Mouse (Mus musculus) CH12.LX (cell line): ENCODE results near the gene Sesn1. TPM values are rescaled to one million over a fixed set of nuclear protein-coding genes. Genes with fewer than 3 reads are reported as not detected.

Experiments used
- DNase-seq: peaks from one replicate; pipeline ENCODE4 v3.0.0-alpha.2; 2013; ENCODE audit errors: extremely low read depth
- H3K27ac ChIP-seq: 2 replicates; pipeline ENCODE4 v1.5.1; 2012; ENCODE audit warnings: low read depth, mild to moderate bottlenecking, control low read depth, moderate library complexity; ENCODE audit not compliant: insufficient read depth
- H3K27me3 ChIP-seq: replicated peaks from 2 replicates; pipeline ENCODE3; 2012; ENCODE audit warnings: inconsistent platforms
- H3K36me3 ChIP-seq, 2 experiments: replicated peaks in 1 of 2; 2 replicates each; pipeline versions ENCODE3 to v1.6.1; 2012; ENCODE audit warnings: inconsistent platforms in 1 of 2, low read length in 1 of 2, mild to moderate bottlenecking in 1 of 2, mixed read lengths in 1 of 2, moderate library complexity in 1 of 2; ENCODE audit not compliant: control insufficient read depth in 1 of 2, insufficient read depth in 1 of 2
- H3K4me1 ChIP-seq, 2 experiments: 2 replicates each; pipeline ENCODE4 v1.6.1; 2012; ENCODE audit warnings: inconsistent platforms in 1 of 2, moderate library complexity in 1 of 2; ENCODE audit not compliant: insufficient read depth in 2 of 2, control insufficient read depth in 1 of 2
- H3K4me2 ChIP-seq: 2 replicates; pipeline ENCODE4 v1.6.1; 2012; ENCODE audit warnings: low read depth, mild to moderate bottlenecking, control low read depth; ENCODE audit not compliant: poor library complexity, insufficient read depth, severe bottlenecking
- H3K4me3 ChIP-seq, 3 experiments: fragments of 150-350 bp in 1 of 3; sonication (generic) in 1 of 3; replicated peaks in 1 of 3; 2 replicates each; pipeline versions ENCODE3 to v1.5.1; 2011 to 2012; ENCODE audit warnings: low read depth in 2 of 3, low read length in 2 of 3, mild to moderate bottlenecking in 2 of 3, moderate library complexity in 2 of 3, control low read depth in 1 of 3, improper control_type of control experiment in 1 of 3, inconsistent platforms in 1 of 3, mixed read lengths in 1 of 3; ENCODE audit not compliant: poor library complexity in 1 of 3
- H3K79me2 ChIP-seq: replicated peaks from 2 replicates; pipeline ENCODE4 v1.6.1; 2012; ENCODE audit warnings: mild to moderate bottlenecking, moderate library complexity; ENCODE audit not compliant: control insufficient read depth, poor library complexity, insufficient read depth, severe bottlenecking; ENCODE audit errors: extremely low read depth
- H3K9ac ChIP-seq: 2 replicates; pipeline ENCODE4 v1.6.1; 2012; ENCODE audit warnings: low read depth, mild to moderate bottlenecking, control low read depth, moderate library complexity; ENCODE audit not compliant: insufficient read depth
- H3K9me3 ChIP-seq: replicated peaks from 2 replicates; pipeline ENCODE3; 2012; ENCODE audit warnings: low read length, inconsistent platforms, mixed read lengths
- CHD1 ChIP-seq: IDR thresholded peaks from 2 replicates; pipeline ENCODE4 v1.6.1; 2012; ENCODE audit warnings: low read depth, low read length, improper control_type of control experiment, inconsistent platforms
- CHD2 ChIP-seq: IDR thresholded peaks from 2 replicates; pipeline ENCODE4 v1.6.1; 2011; ENCODE audit warnings: low read length, improper control_type of control experiment
- CTCF ChIP-seq, 2 experiments: IDR thresholded peaks in 1 of 2; conservative IDR thresholded peaks in 1 of 2; 2 replicates each; pipeline ENCODE4 v1.5.1; 2011 to 2012; ENCODE audit warnings: low read depth in 2 of 2, low read length in 2 of 2, improper control_type of control experiment in 1 of 2, inconsistent platforms in 1 of 2, mild to moderate bottlenecking in 1 of 2, moderate library complexity in 1 of 2
- E2F4 ChIP-seq: IDR thresholded peaks from 2 replicates; pipeline ENCODE4 v1.6.1; 2011; ENCODE audit warnings: low read depth, low read length, improper control_type of control experiment; ENCODE audit not compliant: insufficient replicate concordance
- ETS1 ChIP-seq: conservative IDR thresholded peaks from 2 replicates; pipeline ENCODE4 v1.6.1; 2012; ENCODE audit warnings: low read depth, mild to moderate bottlenecking, inconsistent platforms, low read length, improper control_type of control experiment, moderate library complexity
- GABPA ChIP-seq: IDR thresholded peaks from 2 replicates; pipeline ENCODE4 v1.6.1; 2012; ENCODE audit warnings: low read depth, low read length, improper control_type of control experiment, inconsistent platforms; ENCODE audit not compliant: insufficient replicate concordance
- HCFC1 ChIP-seq: IDR thresholded peaks from 2 replicates; pipeline ENCODE4 v1.6.1; 2012; ENCODE audit warnings: low read depth, mild to moderate bottlenecking, inconsistent platforms, low read length, improper control_type of control experiment
- IRF4 ChIP-seq: IDR thresholded peaks from 2 replicates; pipeline ENCODE4 v1.6.1; 2014; ENCODE audit warnings: low read depth, mild to moderate bottlenecking, inconsistent platforms, low read length, improper control_type of control experiment
- KAT2A ChIP-seq: IDR thresholded peaks from 2 replicates; pipeline ENCODE4 v1.6.1; 2012; ENCODE audit warnings: low read length, improper control_type of control experiment, inconsistent platforms; ENCODE audit not compliant: insufficient replicate concordance
- MAFK ChIP-seq: IDR thresholded peaks from 2 replicates; pipeline ENCODE4 v1.6.1; 2011; ENCODE audit warnings: low read length, improper control_type of control experiment; ENCODE audit not compliant: insufficient replicate concordance
- MAX ChIP-seq: IDR thresholded peaks from 2 replicates; pipeline ENCODE4 v1.6.1; 2011; ENCODE audit warnings: low read length, improper control_type of control experiment
- MAZ ChIP-seq: IDR thresholded peaks from 2 replicates; pipeline ENCODE4 v1.6.1; 2012; ENCODE audit warnings: low read depth, mild to moderate bottlenecking, inconsistent platforms, low read length, improper control_type of control experiment, moderate library complexity
- MEF2A ChIP-seq: IDR thresholded peaks from 2 replicates; pipeline ENCODE4 v1.6.1; 2014; ENCODE audit warnings: low read depth, mild to moderate bottlenecking, inconsistent platforms, low read length, improper control_type of control experiment, borderline replicate concordance
- MYC ChIP-seq: IDR thresholded peaks from 2 replicates; pipeline ENCODE4 v1.6.1; 2011; ENCODE audit warnings: low read depth, mild to moderate bottlenecking, improper control_type of control experiment, low read length
- NELFE ChIP-seq: IDR thresholded peaks from 2 replicates; pipeline ENCODE4 v1.6.1; 2011; ENCODE audit warnings: low read depth, low read length, improper control_type of control experiment
- NRF1 ChIP-seq: IDR thresholded peaks from 2 replicates; pipeline ENCODE4 v1.6.1; 2014; ENCODE audit warnings: low read depth, mild to moderate bottlenecking, inconsistent platforms, low read length, improper control_type of control experiment, moderate library complexity
- PAX5 ChIP-seq: IDR thresholded peaks from 2 replicates; pipeline ENCODE4 v1.6.1; 2012; ENCODE audit warnings: low read length, inconsistent platforms, mixed read lengths
- POLR2A ChIP-seq: IDR thresholded peaks from 2 replicates; pipeline ENCODE4 v1.6.1; 2011; ENCODE audit warnings: low read depth, mild to moderate bottlenecking, improper control_type of control experiment, low read length
- POLR2AphosphoS2 ChIP-seq: IDR thresholded peaks from 2 replicates; pipeline ENCODE4 v1.6.1; 2011; ENCODE audit warnings: low read depth, low read length, improper control_type of control experiment
- RCOR1 ChIP-seq: conservative IDR thresholded peaks from 2 replicates; pipeline ENCODE4 v1.6.1; 2012; ENCODE audit warnings: low read depth, mild to moderate bottlenecking, inconsistent platforms, low read length, improper control_type of control experiment
- SIN3A ChIP-seq: IDR thresholded peaks from 2 replicates; pipeline ENCODE4 v1.6.1; 2012; ENCODE audit warnings: low read length, improper control_type of control experiment, inconsistent platforms
- SMC3 ChIP-seq: IDR thresholded peaks from 2 replicates; pipeline ENCODE4 v1.6.1; 2011; ENCODE audit warnings: low read depth, low read length, improper control_type of control experiment
- TBP ChIP-seq: conservative IDR thresholded peaks from 2 replicates; pipeline ENCODE4 v1.6.1; 2011; ENCODE audit warnings: low read depth, low read length, improper control_type of control experiment
- USF2 ChIP-seq: conservative IDR thresholded peaks from 2 replicates; pipeline ENCODE4 v1.6.1; 2011; ENCODE audit warnings: low read depth, low read length, improper control_type of control experiment
- ZC3H11A ChIP-seq: IDR thresholded peaks from 2 replicates; pipeline ENCODE4 v1.6.1; 2012; ENCODE audit warnings: low read depth, mild to moderate bottlenecking, inconsistent platforms, low read length, improper control_type of control experiment
- ZKSCAN1 ChIP-seq: IDR thresholded peaks from 2 replicates; pipeline ENCODE4 v1.6.1; 2012; ENCODE audit warnings: low read depth, inconsistent platforms, low read length, improper control_type of control experiment, borderline replicate concordance
- ZNF384 ChIP-seq: IDR thresholded peaks from 2 replicates; pipeline ENCODE4 v1.6.1; 2012; ENCODE audit warnings: low read depth, low read length, improper control_type of control experiment, inconsistent platforms
- dilution Hi-C: fragments of 300-500 bp; cut with MboI; formaldehyde crosslinking; loops from 2 replicates; pipeline ENCODE4 v1.14.3; 2020; ENCODE audit warnings: low sequenced_read_pairs; ENCODE audit not compliant: extremely low pct_unique_long_range_greater_than_20kb, extremely low pct_ligation_motif_present
- in situ Hi-C: fragments of 300-500 bp; cut with MboI; formaldehyde crosslinking; loops from 3 replicates; pipeline ENCODE4 v1.14.3; 2019; ENCODE audit warnings: low sequenced_read_pairs, low pct_ligation_motif_present, low pct_unique_long_range_greater_than_20kb, mixed read lengths
- polyA plus RNA-seq: library from polyadenylated mRNA; unstranded; fragments of >175 nt; gene quantifications from 2 replicates; pipeline ENCODE4 v1.2.1, GENCODE M21; 2012; ENCODE audit warnings: low read depth; ENCODE audit not compliant: insufficient read length
- total RNA-seq, 2 experiments: library from RNA; depleted of rRNA; stranded (reverse); fragments of 300-350 nt in 1 of 2; fragments of >200 nt in 1 of 2; gene quantifications; 2 replicates each; pipeline ENCODE4 v1.2.3; 2012 to 2014

Sesn1 gene
- total and polyA plus RNA-seq, 3 experiments, result 10.4 to 27.8 (median 22.0) TPM

DNA sequence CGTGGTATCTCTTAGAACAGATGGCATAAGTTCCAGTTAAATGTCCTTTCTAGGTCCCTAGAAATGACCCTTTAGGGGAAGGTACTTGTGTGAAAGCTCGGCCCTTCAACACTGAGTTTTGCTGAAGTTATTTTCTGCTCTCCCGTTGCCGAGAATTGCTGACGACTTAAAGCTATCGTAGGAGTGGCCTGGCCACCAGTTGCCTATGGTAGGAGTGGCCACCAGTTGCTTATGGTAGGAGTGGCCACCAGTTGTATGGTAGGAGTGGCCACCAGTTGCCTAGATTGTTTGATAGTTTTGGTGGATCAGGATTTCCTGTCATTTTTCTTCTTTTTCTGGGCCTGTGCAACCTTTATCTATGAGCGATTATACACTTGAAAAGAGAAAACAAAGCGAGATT lies 38.0 kb downstream of the Sesn1 start:
- H3K4me3 ChIP-seq, result no peak overlapping the region
- in situ Hi-C loops (no loop called here), dilution Hi-C loops (no loop called here)
- no peak overlapping the region for H3K9ac ChIP-seq
- H3K79me2 ChIP-seq, result no peaks in the 10 kb centered on the region
- H3K4me1 ChIP-seq, result no peaks in the 10 kb centered on the region
- TF ChIP-seq NRF1 (no peak), SIN3A (no peak), GABPA (no peak), USF2 (no peak), POLR2AphosphoS2 (no peak), TBP (no peak), CHD2 (no peak), ZKSCAN1 (no peak), SMC3 (no peak), MAX (no peak), HCFC1 (no peak), ETS1 (no peak), MYC (no peak), RCOR1 (no peak), CTCF (conservative IDR thresholded peaks at IDR 0.05 in 1 of 2, IDR thresholded peaks at IDR 0.05 in 1 of 2; ENCODE audit: low read depth in 2 of 2, low read length in 2 of 2) (no peak), MAFK (no peak), NELFE (no peak)
- no peak overlapping the region for H3K4me2 ChIP-seq
- H3K9me3 ChIP-seq, result no peaks in the 10 kb centered on the region
- H3K27ac ChIP-seq, result no peak overlapping the region
- H3K27me3 ChIP-seq, result no peaks in the 10 kb centered on the region
- peaks cover 0 to 3% of the 10 kb centered on the region in 2 experiments for H3K36me3 ChIP-seq
- DNase-seq, result no peak

DNA sequence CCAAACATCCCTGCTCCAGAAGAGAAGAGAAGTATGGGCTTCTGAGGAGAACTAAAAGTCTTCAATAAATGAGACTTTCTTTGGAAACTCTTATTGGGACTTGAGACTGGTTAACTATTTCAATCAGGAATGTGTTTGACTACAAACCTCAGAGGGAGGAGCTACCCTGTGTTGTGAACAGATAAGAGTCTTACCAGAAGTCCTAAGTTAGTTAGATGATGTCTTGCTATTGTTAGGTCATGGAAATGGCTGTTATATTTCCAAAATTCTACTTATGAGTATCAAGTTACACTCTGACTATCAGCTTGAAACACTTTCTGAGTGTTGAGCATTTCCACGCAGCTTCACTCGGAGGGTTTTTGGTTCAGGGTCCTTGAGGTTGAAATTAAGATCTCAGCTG lies 39.0 kb downstream of the Sesn1 start:
- Histone ChIP-seq H3K4me2 (no peak overlapping the region), H3K9ac (no peak overlapping the region), H3K27me3 (no peaks in the 10 kb centered on the region), H3K36me3 (peaks cover 0 to 4% of the 10 kb centered on the region in 2 experiments), H3K27ac (no peak overlapping the region), H3K4me3 (no peak overlapping the region), H3K4me1 (no peaks in the 10 kb centered on the region), H3K79me2 (no peaks in the 10 kb centered on the region), H3K9me3 (no peaks in the 10 kb centered on the region)
- dilution Hi-C loops, result no loop called here
- no peak for DNase-seq
- in situ Hi-C loops, result no loop called here
- TF ChIP-seq ZNF384, result no peak
- no peak for TF ChIP-seq ZKSCAN1
- no peak for TF ChIP-seq POLR2A
- TF ChIP-seq RCOR1, result no peak
- no peak for TF ChIP-seq MEF2A
- TF ChIP-seq HCFC1, result no peak
- no peak for TF ChIP-seq MYC
- no peak for TF ChIP-seq CHD1
- no peak for TF ChIP-seq CHD2
- no peak for TF ChIP-seq E2F4
- no peak for TF ChIP-seq KAT2A
- no peak for TF ChIP-seq IRF4
- no peak for TF ChIP-seq ZC3H11A
- no peak for TF ChIP-seq MAFK
- TF ChIP-seq MAZ, result no peak
- TF ChIP-seq PAX5, result no peak
